ENCODE assay signal across 1 mouse cellular context in the genomic region with DNA sequence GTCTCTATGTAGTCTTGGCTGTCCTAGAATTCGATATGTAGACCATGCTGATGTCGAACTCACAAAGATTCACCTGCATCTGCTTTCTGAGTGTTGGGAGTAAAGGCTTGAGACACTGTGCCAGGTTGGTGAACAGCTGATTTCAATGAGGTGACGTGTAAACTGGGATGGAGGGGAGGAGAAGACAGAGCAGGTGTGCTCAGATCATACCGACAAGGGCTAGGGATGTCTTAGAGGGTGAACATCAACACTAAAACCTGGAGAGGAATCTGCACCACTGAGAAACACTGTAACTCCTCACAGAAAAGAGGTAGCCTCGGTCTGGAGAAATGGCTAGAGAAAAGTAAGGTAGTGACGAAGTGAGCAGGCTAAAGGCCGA.
TF ChIP-seq lines count a peak whose summit lies in the region.

No protein-coding gene starts in this region.

TF ChIP-seq in CH12.LX, 34 proteins besides CTCF, POLR2A, EP300 and RAD21 (continued from another document):
- TF ChIP-seq ETS1 (conservative IDR thresholded peaks at IDR 0.05; ENCODE audit: low read depth, low read length) = no peak
- TF ChIP-seq POLR2AphosphoS2 (IDR thresholded peaks at IDR 0.05; ENCODE audit: low read depth, low read length) = no peak
- TF ChIP-seq USF2 (conservative IDR thresholded peaks at IDR 0.05; ENCODE audit: low read depth, low read length) = no peak
- TF ChIP-seq CHD2 (IDR thresholded peaks at IDR 0.05; ENCODE audit: low read length) = no peak
- TF ChIP-seq ELF1 (IDR thresholded peaks at IDR 0.05; ENCODE audit: low read depth, low read length) = no peak
- no peak for TF ChIP-seq RCOR1 (conservative IDR thresholded peaks at IDR 0.05; ENCODE audit: low read depth, low read length)
